Mouse (Mus musculus) R1 (cell line): ENCODE measurements around the gene Timm44.
"Not testable (repeated sequence)": the region's sequence is repeated elsewhere in the genome, so short reads cannot be mapped to it uniquely, and the experiment has no call there.

ENCODE experiments used
- DNase-seq: peaks from one replicate; pipeline ENCODE4 v3.0.0-alpha.2; 2018; ENCODE audit warnings: low read depth, low spot score

Timm44 gene

GRCm38 (mm10) chr8:4265160-4265914 lies 10.4 kb downstream of the Timm44 start:
- no peak for DNase-seq

- DNase-seq = no peak
Observed at GRCm38 (mm10) chr8:4263105-4263791, 12.5 kb downstream of the Timm44 start.

- no peak for DNase-seq
Observed at GRCm38 (mm10) chr8:4259805-4260170, 15.9 kb downstream of the Timm44 start.

- DNase-seq = peak; percentile 94
Observed at GRCm38 (mm10) chr8:4259125-4259804, 16.4 kb downstream of the Timm44 start, which contains the start of gene Ctxn1. Gene Ctxn1 (minus strand): TSS chr8:4259274.

GRCm38 (mm10) chr8:4258678-4259077 lies 17.0 kb downstream of the Timm44 start:
- DNase-seq = peak; percentile 90

- peak; percentile 83 for DNase-seq
Observed at GRCm38 (mm10) chr8:4258233-4258632, 17.5 kb downstream of the Timm44 start.

- no peak for DNase-seq
Observed at GRCm38 (mm10) chr8:4257350-4257749, 18.4 kb downstream of the Timm44 start.

GRCm38 (mm10) chr8:4256911-4257310 lies 18.8 kb downstream of the Timm44 start:
- no peak for DNase-seq

GRCm38 (mm10) chr8:4255471-4255870 lies 20.2 kb downstream of the Timm44 start:
- DNase-seq = not testable (repeated sequence)

- DNase-seq = peak; percentile 59
Observed at GRCm38 (mm10) chr8:4254001-4254400, 21.7 kb downstream of the Timm44 start.

- peak; percentile 97 for DNase-seq
Observed at GRCm38 (mm10) chr8:4252934-4253841, 22.5 kb downstream of the Timm44 start, which contains the start of gene Snapc2. Gene Snapc2 (plus strand): TSS chr8:4253080.

- no peak for DNase-seq
Observed at GRCm38 (mm10) chr8:4252116-4252760, 23.5 kb downstream of the Timm44 start.

GRCm38 (mm10) chr8:4250306-4250970 lies 25.3 kb downstream of the Timm44 start:
- DNase-seq = peak; percentile 78

- peak; percentile 57 for DNase-seq
Observed at GRCm38 (mm10) chr8:4249213-4249612, 26.5 kb downstream of the Timm44 start.

- no peak for DNase-seq
Observed at GRCm38 (mm10) chr8:4247951-4248540, 27.7 kb downstream of the Timm44 start, which contains the start of gene Tgfbr3l. Gene Tgfbr3l (plus strand): TSS chr8:4248214.

GRCm38 (mm10) chr8:4247241-4247640 lies 28.5 kb downstream of the Timm44 start:
- DNase-seq = no peak

GRCm38 (mm10) chr8:4245737-4246136 lies 30.0 kb downstream of the Timm44 start:
- DNase-seq = no peak

GRCm38 (mm10) chr8:4245061-4245460 lies 30.7 kb downstream of the Timm44 start:
- no peak for DNase-seq

- no peak for DNase-seq
Observed at GRCm38 (mm10) chr8:4239193-4239890, 36.4 kb downstream of the Timm44 start.
